Comparison of ENCODE assay signal across 27 mouse cellular contexts in genomic region chr12:72719046-72719445, GRCm38 (mm10). TPM values are rescaled to one million over a fixed set of nuclear protein-coding genes. Genes with fewer than 3 reads are reported as not detected.
DNase-seq lines count a peak whose midpoint lies in the region; ATAC-seq and TF ChIP-seq lines count a peak whose summit lies in the region.
"Had no signal": no experiment of that assay in that cellular context is flagged by ENCODE, and none has a peak within 500 bp of the region (broad histone marks: within the 10 kb centered on the region; RNA-seq: fewer than 3 reads in every experiment).

No protein-coding gene starts in this region.

- no peaks in the 10 kb centered on the region for H3K27me3 ChIP-seq in intestine, embryonic 14.5 days (replicated peaks; ENCODE audit: control insufficient read depth, insufficient read depth, low read length)
- no peaks in the 10 kb centered on the region for H3K27me3 ChIP-seq in intestine, postnatal 0 days (replicated peaks; ENCODE audit: control insufficient read depth, insufficient read depth, low read length)
- H3K27me3 ChIP-seq in heart, embryonic 13.5 days (replicated peaks), result no peaks in the 10 kb centered on the region
- H3K27me3 ChIP-seq in stomach, embryonic 16.5 days (ENCODE audit: control insufficient read depth, insufficient read depth, low read length), result no peaks in the 10 kb centered on the region
- H3K27me3 ChIP-seq: CH12.LX; embryonic facial prominence, embryonic 13.5 days; forebrain, embryonic 12.5 days; limb, embryonic 13.5 days; liver, embryonic 13.5 days; lung, embryonic 15.5 days; midbrain, embryonic 13.5 days; neural tube, embryonic 12.5 days; Patski had no signal

- H3K4me2 ChIP-seq in intestine, embryonic 14.5 days (ENCODE audit: low read length), result no peak overlapping the region
- no peak overlapping the region for H3K4me2 ChIP-seq in intestine, postnatal 0 days (replicated peaks; ENCODE audit: low read depth)
- H3K4me2 ChIP-seq in heart, embryonic 13.5 days, result peak overlapping the region; percentile 37; the same call in 1 of the 2 replicates
- no peak overlapping the region for H3K4me2 ChIP-seq in stomach, embryonic 16.5 days (ENCODE audit: low read depth, low read length)
- H3K4me2 ChIP-seq: embryonic facial prominence, embryonic 13.5 days; forebrain, embryonic 12.5 days; limb, embryonic 13.5 days; liver, embryonic 13.5 days; lung, embryonic 15.5 days; midbrain, embryonic 13.5 days; neural tube, embryonic 12.5 days had no signal

- peaks cover 9% of the 10 kb centered on the region for H3K4me1 ChIP-seq in intestine, embryonic 14.5 days (replicated peaks; ENCODE audit: control insufficient read depth, insufficient read depth, low read length)
- no peaks in the 10 kb centered on the region for H3K4me1 ChIP-seq in intestine, postnatal 0 days (replicated peaks; ENCODE audit: control insufficient read depth, insufficient read depth, low read length)
- peaks cover 38% of the 10 kb centered on the region for H3K4me1 ChIP-seq in heart, embryonic 13.5 days
- H3K4me1 ChIP-seq in stomach, embryonic 16.5 days (ENCODE audit: control insufficient read depth, insufficient read depth, low read length), result no peaks in the 10 kb centered on the region
- H3K4me1 ChIP-seq: forebrain, embryonic 12.5 days; liver, embryonic 13.5 days; lung, embryonic 15.5 days; megakaryocyte, embryonic 14.5 days; midbrain, embryonic 13.5 days; neural tube, embryonic 12.5 days had no signal

- no peak for TF ChIP-seq CTCF in intestine, postnatal 0 days (IDR thresholded peaks at IDR 0.05; ENCODE audit: low read depth)

- H3K9ac ChIP-seq in intestine, embryonic 14.5 days (ENCODE audit: low read length), result no peak overlapping the region
- no peak overlapping the region for H3K9ac ChIP-seq in intestine, postnatal 0 days (ENCODE audit: low read depth, low read length)
- peak overlapping the region; percentile 37; the same call in 1 of the 2 replicates for H3K9ac ChIP-seq in heart, embryonic 13.5 days
- no peak overlapping the region for H3K9ac ChIP-seq in stomach, embryonic 16.5 days (ENCODE audit: low read length)
- H3K9ac ChIP-seq: embryonic facial prominence, embryonic 13.5 days; forebrain, embryonic 12.5 days; limb, embryonic 13.5 days; liver, embryonic 13.5 days; lung, embryonic 15.5 days; midbrain, embryonic 13.5 days; neural tube, embryonic 12.5 days had no signal

- no peaks in the 10 kb centered on the region for H3K9me3 ChIP-seq in intestine, embryonic 14.5 days (ENCODE audit: control insufficient read depth, low read length)
- no peaks in the 10 kb centered on the region for H3K9me3 ChIP-seq in intestine, postnatal 0 days (ENCODE audit: control insufficient read depth)
- no peaks in the 10 kb centered on the region for H3K9me3 ChIP-seq in heart, embryonic 13.5 days
- no peaks in the 10 kb centered on the region for H3K9me3 ChIP-seq in stomach, embryonic 16.5 days (replicated peaks; ENCODE audit: control insufficient read depth, low read length)
- H3K9me3 ChIP-seq: embryonic facial prominence, embryonic 13.5 days; forebrain, embryonic 12.5 days; G1E; limb, embryonic 13.5 days; liver, embryonic 13.5 days; lung, embryonic 15.5 days; midbrain, embryonic 13.5 days; neural tube, embryonic 12.5 days had no signal

- no peak for DNase-seq in intestine, embryonic 14.5 days (ENCODE audit: low spot score)
- DNase-seq in heart, postnatal 10 days, result peak; percentile 25 to 30
- no peak for DNase-seq in ovary, adult 18-20 months (ENCODE audit: low spot score)
- no peak for DNase-seq in gastrocnemius, postnatal 10 days
- DNase-seq in adipocyte (ENCODE audit: low spot score), result no peak
- DNase-seq: adrenal gland, adult 8-10 months; B cell, adult 2 months; cerebellum, adult 2 months; cerebellum, postnatal 36 days; embryo, embryonic 11 days; kidney, postnatal 4 days; liver, embryonic 13.5 days; lung, postnatal 36 days had no signal

- intact Hi-C loops in heart, postnatal 10 days (cut with DNase I), result loop anchor here (5.0 kb wide), 1 partner anchor 38 kb away; the partner anchor contains the start of gene Ppm1a

- no peak for ATAC-seq in intestine, embryonic 14.5 days (replicated peaks; ENCODE audit: low FRiP score, low TSS enrichment, low read depth)
- no peak for ATAC-seq in intestine, postnatal 0 days
- no peak for ATAC-seq in heart, embryonic 13.5 days (ENCODE audit: extremely low read depth, insufficient number of reproducible peaks, low FRiP score, low TSS enrichment)
- ATAC-seq in stomach, embryonic 16.5 days (ENCODE audit: insufficient read depth, low FRiP score), result no peak
- ATAC-seq: midbrain, embryonic 13.5 days; Patski had no signal

- no peak overlapping the region for H3K4me3 ChIP-seq in intestine, embryonic 14.5 days (ENCODE audit: low read depth, low read length)
- H3K4me3 ChIP-seq in intestine, postnatal 0 days (ENCODE audit: low read depth, low read length), result no peak overlapping the region
- H3K4me3 ChIP-seq in heart, embryonic 13.5 days, result no peak overlapping the region
- no peak overlapping the region for H3K4me3 ChIP-seq in stomach, embryonic 16.5 days (replicated peaks; ENCODE audit: low read length)
- H3K4me3 ChIP-seq: embryonic facial prominence, embryonic 13.5 days; erythroblast, embryonic 14.5 days; forebrain, embryonic 12.5 days; limb, embryonic 13.5 days; liver, embryonic 13.5 days; lung, embryonic 15.5 days; megakaryocyte, embryonic 14.5 days; midbrain, embryonic 13.5 days; neural tube, embryonic 12.5 days had no signal

- WGBS in intestine, embryonic 14.5 days, result 23% methylated on average over 2 of the region's 2 CpGs
- 32% methylated on average over 2 of the region's 2 CpGs for WGBS in intestine, postnatal 0 days
- WGBS in heart, embryonic 13.5 days, result 33% methylated on average over 2 of the region's 2 CpGs
- WGBS in stomach, embryonic 16.5 days, result 41% methylated on average over 2 of the region's 2 CpGs

- no peaks in the 10 kb centered on the region for H3K36me3 ChIP-seq in intestine, embryonic 14.5 days (ENCODE audit: control insufficient read depth, insufficient read depth, low read length)
- H3K36me3 ChIP-seq in intestine, postnatal 0 days (ENCODE audit: control insufficient read depth, insufficient read depth), result no peaks in the 10 kb centered on the region
- H3K36me3 ChIP-seq in heart, embryonic 13.5 days, result no peaks in the 10 kb centered on the region
- H3K36me3 ChIP-seq in stomach, embryonic 16.5 days (ENCODE audit: control insufficient read depth, insufficient read depth, low read length), result no peaks in the 10 kb centered on the region
- H3K36me3 ChIP-seq: embryonic facial prominence, embryonic 13.5 days; forebrain, embryonic 12.5 days; G1E; limb, embryonic 13.5 days; liver, embryonic 13.5 days; lung, embryonic 15.5 days; midbrain, embryonic 13.5 days; neural tube, embryonic 12.5 days had no signal

- peak overlapping the region; percentile 89 for H3K27ac ChIP-seq in intestine, embryonic 14.5 days (ENCODE audit: low read depth)
- H3K27ac ChIP-seq in intestine, postnatal 0 days (ENCODE audit: low read depth, low read length), result no peak overlapping the region
- peak overlapping the region; percentile 89 for H3K27ac ChIP-seq in heart, embryonic 13.5 days (replicated peaks)
- H3K27ac ChIP-seq in stomach, embryonic 16.5 days (ENCODE audit: low read length), result peak overlapping the region; percentile 63
- H3K27ac ChIP-seq: forebrain, embryonic 12.5 days; limb, embryonic 13.5 days; liver, embryonic 13.5 days; lung, embryonic 15.5 days; midbrain, embryonic 13.5 days; neural tube, embryonic 12.5 days had no signal

RNA-seq across cellular contexts. Expression of gene Ppm1a, which starts 38.2 kb away (rescaled TPM):
- polyA plus RNA-seq in intestine, embryonic 14.5 days (2014; fragmentation: Nextera tagmentation; extraction: Ambion mirVana), result 65.8 and 83.3 TPM in 2 replicates
- 73.1 and 73.8 TPM in 2 replicates for polyA plus RNA-seq in intestine, postnatal 0 days (2015; fragmentation: Nextera tagmentation; extraction: Ambion mirVana)
- polyA plus RNA-seq in heart, embryonic 13.5 days (2015; fragmentation: Nextera tagmentation; extraction: Ambion mirVana), result 35.9 and 43.5 TPM in 2 replicates
- total RNA-seq in heart, postnatal 10 days (2021), result 100 to 1,000 TPM; 228 to 234 TPM
- polyA plus RNA-seq in stomach, embryonic 16.5 days (2015; fragmentation: Nextera tagmentation; extraction: Ambion mirVana), result 22.9 and 23.4 TPM in 2 replicates
- total RNA-seq in gastrocnemius, postnatal 10 days (2021), result 100 to 1,000 TPM; 185 to 193 TPM

RNA-seq across cellular contexts. Expression of gene Dhrs7, which starts 54.3 kb away (rescaled TPM):
- 24.7 and 26.3 TPM in 2 replicates for polyA plus RNA-seq in intestine, embryonic 14.5 days (2014; fragmentation: Nextera tagmentation; extraction: Ambion mirVana)
- 75.4 and 79.3 TPM in 2 replicates for polyA plus RNA-seq in intestine, postnatal 0 days (2015; fragmentation: Nextera tagmentation; extraction: Ambion mirVana)
- polyA plus RNA-seq in heart, embryonic 13.5 days (2015; fragmentation: Nextera tagmentation; extraction: Ambion mirVana), result 53.1 and 58.7 TPM in 2 replicates
- total RNA-seq in heart, postnatal 10 days (2021), result 100 to 1,000 TPM; 122 to 137 TPM
- polyA plus RNA-seq in stomach, embryonic 16.5 days (2015; fragmentation: Nextera tagmentation; extraction: Ambion mirVana), result 66.2 and 68.3 TPM in 2 replicates
- total RNA-seq in gastrocnemius, postnatal 10 days (2021), result 10 to 100 TPM; 29.9 to 35.9 TPM
- polyA plus RNA-seq: erythroblast, embryonic 14.5 days had no signal

Comparison
In these comparisons a context has a peak if more than half of its experiments do, and no peak if none do; other contexts are left out.
1. DNase-seq: peak in heart, postnatal 10 days (2 of 2); none in intestine, embryonic 14.5 days (single experiment), ovary, adult 18-20 months (single experiment), gastrocnemius, postnatal 10 days (single experiment) and adipocyte (single experiment).